Mouse (Mus musculus): ENCODE measurements around the gene Arhgap32.

DNA sequence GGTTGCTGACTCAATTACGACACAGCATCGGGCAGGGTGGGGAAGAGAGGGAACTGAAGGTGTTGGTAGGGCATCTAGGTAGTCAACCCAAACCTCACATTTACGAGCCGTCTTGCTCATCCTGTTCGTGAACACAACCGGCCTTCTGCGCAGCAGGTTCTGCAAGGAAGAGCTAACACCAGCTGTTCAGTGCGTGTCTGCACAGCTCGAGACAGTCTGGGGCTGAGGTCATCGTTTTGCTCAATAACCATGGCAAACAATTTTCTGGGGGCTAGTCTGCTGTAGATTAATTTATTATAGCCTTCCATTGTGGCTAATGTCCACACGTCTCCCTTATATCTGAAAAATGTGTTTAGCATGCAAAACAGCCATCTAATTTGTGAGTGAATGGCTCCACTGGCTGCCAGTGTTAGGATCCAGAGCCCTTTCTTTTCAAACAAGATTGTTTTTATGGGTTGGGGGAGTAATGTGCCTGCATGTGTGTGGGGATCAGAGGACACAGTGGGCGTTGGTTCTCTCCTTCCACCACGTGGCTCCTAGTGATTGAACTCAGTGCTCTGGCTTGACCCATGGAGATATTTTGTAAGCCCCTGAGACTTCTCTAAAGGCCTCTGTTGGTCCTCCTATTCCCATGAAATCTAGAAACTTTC lies 186.7 kb downstream of the Arhgap32 start:
- TF ChIP-seq POLR2A (IDR thresholded peaks at IDR 0.05; ENCODE audit: low read depth, low read length), result no peak
- TF ChIP-seq CTCF (IDR thresholded peaks at IDR 0.05; ENCODE audit: borderline replicate concordance, insufficient read depth, low read length), result no peak
